Mouse (Mus musculus) heart, embryonic 16.5 days (tissue): ENCODE results near the gene Usp17lc. TPM values are rescaled to one million over a fixed set of nuclear protein-coding genes. Genes with fewer than 3 reads are reported as not detected.

Experiments
- microRNA-seq: library from miRNA; unstranded; fragments of <30 nt; microRNA quantifications from one replicate; pipeline ENCODE4, GENCODE M21; 2017
- polyA plus RNA-seq: library from polyadenylated mRNA; unstranded; fragments of >200 nt; fragmentation: Nextera tagmentation; extraction: Ambion mirVana; gene quantifications from 2 replicates; pipeline ENCODE4 v1.2.1, GENCODE M21; 2015

The Usp17lc gene
- polyA plus RNA-seq, 1 experiment from 2014 or later = not detected

Small RNA genes within 50 kb of the gene (microRNA-seq; reads per million reads assigned to microRNA genes)
- not detected for gene Gm25774

Other genes starting within 250 kb of the Usp17lc start
- not detected in 2 replicates for gene Olfr591, start 236.7 kb upstream of the Usp17lc start, polyA plus RNA-seq
- gene Olfr592, start 230.3 kb upstream of the Usp17lc start, polyA plus RNA-seq = not detected in 2 replicates
- not detected in 2 replicates for gene Olfr593, start 203.2 kb upstream of the Usp17lc start, polyA plus RNA-seq
- not detected in 2 replicates for gene Olfr594, start 198.1 kb upstream of the Usp17lc start, polyA plus RNA-seq
- gene Usp17ld, start 162.6 kb upstream of the Usp17lc start, polyA plus RNA-seq = not detected in 2 replicates
- gene Olfr596, start 109.4 kb upstream of the Usp17lc start, polyA plus RNA-seq = not detected in 2 replicates
- gene Olfr597, start 98.8 kb upstream of the Usp17lc start, polyA plus RNA-seq = not detected in 2 replicates
- gene Olfr598, start 91.5 kb upstream of the Usp17lc start, polyA plus RNA-seq = not detected in 2 replicates
- gene Olfr599, start 79.2 kb upstream of the Usp17lc start, polyA plus RNA-seq = not detected in 2 replicates
- gene Olfr600, start 65.4 kb upstream of the Usp17lc start, polyA plus RNA-seq = not detected in 2 replicates
- not detected in 2 replicates for gene Olfr601, start 52.4 kb upstream of the Usp17lc start, polyA plus RNA-seq
- not detected in 2 replicates for gene Olfr603, start 28.9 kb upstream of the Usp17lc start, polyA plus RNA-seq
- gene Olfr605, start 30.4 kb downstream of the Usp17lc start, polyA plus RNA-seq = not detected in 2 replicates
- gene Olfr606, start 34.0 kb downstream of the Usp17lc start, polyA plus RNA-seq = not detected in 2 replicates
- gene Olfr607, start 49.1 kb downstream of the Usp17lc start, polyA plus RNA-seq = 0.32 and 0.55 TPM in 2 replicates
- gene Olfr608, start 54.8 kb downstream of the Usp17lc start, polyA plus RNA-seq = 0.91 and 1.2 TPM in 2 replicates
- not detected in 2 replicates for gene Olfr609, start 83.0 kb downstream of the Usp17lc start, polyA plus RNA-seq
- not detected in 2 replicates for gene Olfr610, start 97.0 kb downstream of the Usp17lc start, polyA plus RNA-seq
- not detected in 2 replicates for gene Olfr611, start 105.8 kb downstream of the Usp17lc start, polyA plus RNA-seq
- not detected in 2 replicates for gene Olfr612, start 127.6 kb downstream of the Usp17lc start, polyA plus RNA-seq
- gene Olfr613, start 133.0 kb downstream of the Usp17lc start, polyA plus RNA-seq = not detected in 2 replicates
- gene Olfr615, start 141.0 kb downstream of the Usp17lc start, polyA plus RNA-seq = not detected in 2 replicates
- not detected in 2 replicates for gene Olfr616, start 154.1 kb downstream of the Usp17lc start, polyA plus RNA-seq
- gene Olfr617, start 158.0 kb downstream of the Usp17lc start, polyA plus RNA-seq = not detected in 2 replicates
- gene Olfr618, start 175.0 kb downstream of the Usp17lc start, polyA plus RNA-seq = not detected in 2 replicates
- not detected in 2 replicates for gene Olfr619, start 185.5 kb downstream of the Usp17lc start, polyA plus RNA-seq
- gene Olfr620, start 197.5 kb downstream of the Usp17lc start, polyA plus RNA-seq = not detected in 2 replicates
- not detected in 2 replicates for gene Olfr622, start 227.6 kb downstream of the Usp17lc start, polyA plus RNA-seq
- not detected in 2 replicates for gene Olfr623, start 248.6 kb downstream of the Usp17lc start, polyA plus RNA-seq